Mouse (Mus musculus) CH12.LX (cell line): ENCODE results near the gene Tjp3.

Experiments
- CTCF ChIP-seq, 2 experiments: IDR thresholded peaks in 1 of 2; conservative IDR thresholded peaks in 1 of 2; 2 replicates each; pipeline ENCODE4 v1.5.1; 2011 to 2012; ENCODE audit warnings: low read depth in 2 of 2, low read length in 2 of 2, improper control_type of control experiment in 1 of 2, inconsistent platforms in 1 of 2, mild to moderate bottlenecking in 1 of 2, moderate library complexity in 1 of 2
- POLR2A ChIP-seq: IDR thresholded peaks from 2 replicates; pipeline ENCODE4 v1.6.1; 2011; ENCODE audit warnings: low read depth, mild to moderate bottlenecking, improper control_type of control experiment, low read length
- RAD21 ChIP-seq: IDR thresholded peaks from 2 replicates; pipeline ENCODE4 v1.6.1; 2011; ENCODE audit warnings: low read depth, mild to moderate bottlenecking, low read length, improper control_type of control experiment, moderate library complexity
- ZNF384 ChIP-seq: IDR thresholded peaks from 2 replicates; pipeline ENCODE4 v1.6.1; 2012; ENCODE audit warnings: low read depth, low read length, improper control_type of control experiment, inconsistent platforms

DNA sequence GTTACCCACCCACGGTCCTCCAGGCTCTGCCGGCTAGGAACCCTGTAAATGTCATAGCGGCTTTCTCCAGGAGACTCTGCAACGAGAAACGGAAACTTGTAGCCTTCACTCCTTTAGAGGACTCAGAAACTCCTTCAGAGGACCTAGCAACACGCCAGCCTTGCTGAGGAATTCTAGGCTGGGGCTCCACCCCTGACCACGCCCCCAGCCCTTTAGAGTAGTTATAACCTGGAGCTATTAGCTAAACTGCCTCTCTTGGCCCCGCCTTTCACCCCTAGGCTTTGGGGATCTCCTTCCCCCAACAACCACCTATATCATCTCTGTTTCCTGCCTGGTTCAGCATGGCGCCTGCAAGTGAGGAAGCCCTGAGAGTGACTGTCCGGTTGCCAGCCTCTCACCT lies 11.9 kb downstream of the Tjp3 start:
- TF ChIP-seq ZNF384 (no peak), POLR2A (no peak), RAD21 (no peak), CTCF (conservative IDR thresholded peaks at IDR 0.05 in 1 of 2, IDR thresholded peaks at IDR 0.05 in 1 of 2; ENCODE audit: low read depth in 2 of 2, low read length in 2 of 2) (no peak)
